Mouse (Mus musculus): ENCODE data around the gene Nmi. TPM values are rescaled to one million over a fixed set of nuclear protein-coding genes. Genes with fewer than 3 reads are reported as not detected.
A peak's percentile ranks its signal among the peaks of the same experiment; 100 is the strongest.
"Not testable (repeated sequence)": the region's sequence is repeated elsewhere in the genome, so short reads cannot be mapped to it uniquely, and the experiment has no call there.

The Nmi gene
- polyA plus RNA-seq (2015; fragmentation: Nextera tagmentation; extraction: Ambion mirVana): 4.9 and 7.2 TPM in 2 replicates

- Histone ChIP-seq H3K27ac (ENCODE audit: low read length) (peak within 1 kb of the TSS; percentile 5; the same call in 1 of the 2 replicates), H3K27me3 (replicated peaks; ENCODE audit: control insufficient read depth, insufficient read depth, low read length) (no peaks in the 10 kb centered on the region), H3K9ac (replicated peaks; ENCODE audit: low read depth, low read length) (peak within 1 kb of the TSS; percentile 71), H3K4me1 (replicated peaks; ENCODE audit: control insufficient read depth, insufficient read depth, low read length) (peaks cover 10% of the 10 kb centered on the region; the same call in 1 of the 2 replicates), H3K9me3 (ENCODE audit: control insufficient read depth, low read length) (no peaks in the 10 kb centered on the region), H3K36me3 (ENCODE audit: control insufficient read depth, insufficient read depth) (no peaks in the 10 kb centered on the region), H3K4me3 (replicated peaks; ENCODE audit: low read length) (peak within 1 kb of the TSS; percentile 66), H3K4me2 (ENCODE audit: low read length) (peak within 1 kb of the TSS; percentile 94)
- peak; percentile 77 for ATAC-seq
- 67% methylated on average over 9 of the region's 9 CpGs for WGBS
Measured at GRCm38 (mm10) chr2:51973410-51973968, at the start of gene Nmi. Gene Nmi, minus strand, starts transcription at chr2:51973494.

- Histone ChIP-seq H3K9me3 (ENCODE audit: control insufficient read depth, low read length) (no peaks in the 10 kb centered on the region), H3K27ac (ENCODE audit: low read length) (no peak overlapping the region), H3K4me3 (replicated peaks; ENCODE audit: low read length) (no peak overlapping the region), H3K4me1 (replicated peaks; ENCODE audit: control insufficient read depth, insufficient read depth, low read length) (0 out of 2 replicates have a peak, but pooled peaks cover 4% of the 10 kb centered on the region), H3K9ac (replicated peaks; ENCODE audit: low read depth, low read length) (no peak overlapping the region), H3K4me2 (ENCODE audit: low read length) (no peak overlapping the region), H3K27me3 (replicated peaks; ENCODE audit: control insufficient read depth, insufficient read depth, low read length) (no peaks in the 10 kb centered on the region), H3K36me3 (ENCODE audit: control insufficient read depth, insufficient read depth) (no peaks in the 10 kb centered on the region)
- WGBS: 21% methylated on average over 7 of the region's 7 CpGs
- no peak for ATAC-seq
Measured at GRCm38 (mm10) chr2:52016361-52016760, 43.1 kb upstream of the Nmi start.

GRCm38 (mm10) chr2:52013306-52013820 is 40.1 kb upstream of the Nmi start:
- H3K27ac ChIP-seq (ENCODE audit: low read length): no peak overlapping the region
- H3K4me2 ChIP-seq (ENCODE audit: low read length): no peak overlapping the region
- no peaks in the 10 kb centered on the region for H3K9me3 ChIP-seq (ENCODE audit: control insufficient read depth, low read length)
- ATAC-seq: no peak
- H3K4me1 ChIP-seq (replicated peaks; ENCODE audit: control insufficient read depth, insufficient read depth, low read length): 0 out of 2 replicates have a peak, but pooled peaks cover 4% of the 10 kb centered on the region
- no peak overlapping the region for H3K4me3 ChIP-seq (replicated peaks; ENCODE audit: low read length)
- 75% methylated on average over 9 of the region's 9 CpGs for WGBS
- no peak overlapping the region for H3K9ac ChIP-seq (replicated peaks; ENCODE audit: low read depth, low read length)
- no peaks in the 10 kb centered on the region for H3K36me3 ChIP-seq (ENCODE audit: control insufficient read depth, insufficient read depth)
- H3K27me3 ChIP-seq (replicated peaks; ENCODE audit: control insufficient read depth, insufficient read depth, low read length): no peaks in the 10 kb centered on the region

- 75% methylated on average over 3 of the region's 3 CpGs for WGBS
- H3K9me3 ChIP-seq (ENCODE audit: control insufficient read depth, low read length): not testable (repeated sequence)
Measured at GRCm38 (mm10) chr2:52011820-52012219, 38.5 kb upstream of the Nmi start.

GRCm38 (mm10) chr2:52006380-52006779 is 33.1 kb upstream of the Nmi start:
- Histone ChIP-seq H3K4me1 (replicated peaks; ENCODE audit: control insufficient read depth, insufficient read depth, low read length) (no peaks in the 10 kb centered on the region), H3K27ac (ENCODE audit: low read length) (no peak overlapping the region), H3K9me3 (ENCODE audit: control insufficient read depth, low read length) (no peaks in the 10 kb centered on the region), H3K4me2 (ENCODE audit: low read length) (no peak overlapping the region), H3K4me3 (replicated peaks; ENCODE audit: low read length) (no peak overlapping the region), H3K36me3 (ENCODE audit: control insufficient read depth, insufficient read depth) (no peaks in the 10 kb centered on the region), H3K9ac (replicated peaks; ENCODE audit: low read depth, low read length) (no peak overlapping the region), H3K27me3 (replicated peaks; ENCODE audit: control insufficient read depth, insufficient read depth, low read length) (no peaks in the 10 kb centered on the region)
- 76% methylated on average over 3 of the region's 3 CpGs for WGBS
- ATAC-seq: no peak

More at GRCm38 (mm10) chr2:52011820-52012219, 38.5 kb upstream of the Nmi start:
- H3K4me3 ChIP-seq (replicated peaks; ENCODE audit: low read length); ATAC-seq; H3K9ac ChIP-seq (replicated peaks; ENCODE audit: low read depth, low read length); H3K27ac ChIP-seq (ENCODE audit: low read length); H3K4me1 ChIP-seq (replicated peaks; ENCODE audit: control insufficient read depth, insufficient read depth, low read length); H3K4me2 ChIP-seq (ENCODE audit: low read length); H3K27me3 ChIP-seq (replicated peaks; ENCODE audit: control insufficient read depth, insufficient read depth, low read length); H3K36me3 ChIP-seq (ENCODE audit: control insufficient read depth, insufficient read depth): not testable (repeated sequence)

- WGBS: 96% methylated on average over 10 of the region's 10 CpGs
- not testable (repeated sequence) for H3K4me2 ChIP-seq (ENCODE audit: low read length); H3K36me3 ChIP-seq (ENCODE audit: control insufficient read depth, insufficient read depth); H3K4me3 ChIP-seq (replicated peaks; ENCODE audit: low read length); H3K27me3 ChIP-seq (replicated peaks; ENCODE audit: control insufficient read depth, insufficient read depth, low read length); ATAC-seq; H3K9me3 ChIP-seq (ENCODE audit: control insufficient read depth, low read length); H3K9ac ChIP-seq (replicated peaks; ENCODE audit: low read depth, low read length); H3K4me1 ChIP-seq (replicated peaks; ENCODE audit: control insufficient read depth, insufficient read depth, low read length); H3K27ac ChIP-seq (ENCODE audit: low read length)
Measured at GRCm38 (mm10) chr2:52002299-52002698, 29.0 kb upstream of the Nmi start.

GRCm38 (mm10) chr2:52001521-52001920 is 28.2 kb upstream of the Nmi start:
- ATAC-seq: no peak
- Histone ChIP-seq H3K4me1 (replicated peaks; ENCODE audit: control insufficient read depth, insufficient read depth, low read length) (no peaks in the 10 kb centered on the region), H3K9ac (replicated peaks; ENCODE audit: low read depth, low read length) (no peak overlapping the region), H3K4me3 (replicated peaks; ENCODE audit: low read length) (no peak overlapping the region), H3K27ac (ENCODE audit: low read length) (no peak overlapping the region), H3K36me3 (ENCODE audit: control insufficient read depth, insufficient read depth) (no peaks in the 10 kb centered on the region), H3K27me3 (replicated peaks; ENCODE audit: control insufficient read depth, insufficient read depth, low read length) (no peaks in the 10 kb centered on the region), H3K4me2 (ENCODE audit: low read length) (no peak overlapping the region), H3K9me3 (ENCODE audit: control insufficient read depth, low read length) (no peaks in the 10 kb centered on the region)
- WGBS: 90% methylated on average over 8 of the region's 8 CpGs

- Histone ChIP-seq H3K9me3 (ENCODE audit: control insufficient read depth, low read length) (no peaks in the 10 kb centered on the region), H3K36me3 (ENCODE audit: control insufficient read depth, insufficient read depth) (no peaks in the 10 kb centered on the region), H3K27me3 (replicated peaks; ENCODE audit: control insufficient read depth, insufficient read depth, low read length) (no peaks in the 10 kb centered on the region), H3K27ac (ENCODE audit: low read length) (no peak overlapping the region), H3K9ac (replicated peaks; ENCODE audit: low read depth, low read length) (no peak overlapping the region), H3K4me3 (replicated peaks; ENCODE audit: low read length) (no peak overlapping the region), H3K4me2 (ENCODE audit: low read length) (no peak overlapping the region), H3K4me1 (replicated peaks; ENCODE audit: control insufficient read depth, insufficient read depth, low read length) (no peaks in the 10 kb centered on the region)
- no peak for ATAC-seq
- WGBS: 61% methylated on average over 7 of the region's 7 CpGs
Measured at GRCm38 (mm10) chr2:51999996-52000395, 26.7 kb upstream of the Nmi start.

- WGBS: 91% methylated on average over 6 of the region's 6 CpGs
- no peak overlapping the region for H3K9ac ChIP-seq (replicated peaks; ENCODE audit: low read depth, low read length)
- no peaks in the 10 kb centered on the region for H3K36me3 ChIP-seq (ENCODE audit: control insufficient read depth, insufficient read depth)
Measured at GRCm38 (mm10) chr2:51991447-51991846, 18.2 kb upstream of the Nmi start.

More at GRCm38 (mm10) chr2:51991447-51991846, 18.2 kb upstream of the Nmi start:
- H3K27me3 ChIP-seq (replicated peaks; ENCODE audit: control insufficient read depth, insufficient read depth, low read length): no peaks in the 10 kb centered on the region
- H3K4me3 ChIP-seq (replicated peaks; ENCODE audit: low read length): no peak overlapping the region
- no peak for ATAC-seq
- no peak overlapping the region for H3K27ac ChIP-seq (ENCODE audit: low read length)
- H3K4me2 ChIP-seq (ENCODE audit: low read length): no peak overlapping the region
- H3K4me1 ChIP-seq (replicated peaks; ENCODE audit: control insufficient read depth, insufficient read depth, low read length): no peaks in the 10 kb centered on the region
- H3K9me3 ChIP-seq (ENCODE audit: control insufficient read depth, low read length): no peaks in the 10 kb centered on the region

Data from forebrain, embryonic 16.5 days (tissue).